Mouse (Mus musculus) frontal cortex, postnatal 25 days (tissue): ENCODE measurements around the gene Cd101.

ENCODE experiments used
- DNase-seq, 2 experiments: peaks; one replicate each; pipeline ENCODE4 v3.0.0; 2022; ENCODE audit warnings: low spot score in 2 of 2

Cd101 gene

GRCm38 (mm10) chr3:101003575-101004356 is 25.6 kb downstream of the Cd101 start:
- no peak for DNase-seq

GRCm38 (mm10) chr3:100999732-101000131 is 29.6 kb downstream of the Cd101 start:
- DNase-seq, result no peak

DNA sequence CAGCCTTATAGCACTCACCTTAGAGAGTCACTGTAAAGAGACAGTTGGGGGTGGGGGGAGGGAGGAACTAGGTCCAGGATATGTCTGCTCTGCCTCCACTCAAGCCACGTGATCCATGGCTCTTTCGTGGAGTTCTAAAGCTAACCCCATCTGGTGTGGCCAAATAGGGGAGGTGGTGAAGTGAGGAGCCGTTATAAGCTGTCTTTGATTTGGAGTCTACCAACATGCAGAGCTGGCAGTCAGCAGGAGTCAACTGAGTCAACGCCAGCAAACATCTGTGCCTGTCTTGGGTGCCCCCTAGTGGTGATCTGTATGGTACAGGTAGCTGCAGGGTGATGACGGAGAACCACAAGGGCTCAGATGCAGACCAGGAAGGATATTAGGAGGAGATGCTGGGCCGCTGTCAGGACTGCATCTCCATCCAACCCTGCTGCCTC is 30.4 kb downstream of the Cd101 start:
- peak; percentile 29 to 58 for DNase-seq

DNA sequence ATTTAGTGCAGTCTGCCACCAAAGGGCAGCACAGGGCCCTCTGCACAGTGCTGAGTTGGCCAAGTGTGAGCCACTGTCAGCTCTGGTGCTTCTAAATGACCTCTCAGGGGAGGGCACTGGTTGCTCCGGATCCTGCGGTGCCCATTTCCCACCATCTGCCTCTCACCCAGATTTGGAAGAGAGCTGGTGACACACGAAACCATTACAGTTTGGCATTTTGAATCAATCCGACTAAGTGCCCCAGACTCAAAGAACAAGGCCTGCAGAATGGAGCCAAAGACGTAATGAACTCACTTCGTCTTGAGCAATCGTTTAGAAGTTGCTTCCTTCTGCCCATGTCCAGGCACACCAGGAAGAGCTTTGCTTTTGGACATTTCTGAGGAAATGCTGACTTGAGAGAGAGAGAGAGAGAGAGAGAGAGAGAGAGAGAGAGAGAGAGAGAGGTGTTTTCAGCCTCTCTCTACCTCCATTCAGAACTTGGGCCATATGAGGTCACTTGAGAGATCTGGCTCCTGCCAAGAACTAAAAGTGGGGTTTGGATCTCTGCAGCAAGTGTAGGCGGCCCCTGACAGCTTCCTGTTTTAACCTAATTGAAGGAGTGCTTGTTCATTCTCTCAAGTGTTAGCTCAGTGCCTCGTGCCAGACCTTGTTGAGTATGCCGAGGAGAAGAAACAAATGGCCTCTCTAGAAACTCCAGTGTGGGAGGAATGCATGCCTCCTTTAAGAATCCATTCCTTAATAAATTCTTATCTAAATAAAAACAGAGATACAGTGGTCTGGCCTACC is 31.4 kb downstream of the Cd101 start:
- no peak for DNase-seq

DNA sequence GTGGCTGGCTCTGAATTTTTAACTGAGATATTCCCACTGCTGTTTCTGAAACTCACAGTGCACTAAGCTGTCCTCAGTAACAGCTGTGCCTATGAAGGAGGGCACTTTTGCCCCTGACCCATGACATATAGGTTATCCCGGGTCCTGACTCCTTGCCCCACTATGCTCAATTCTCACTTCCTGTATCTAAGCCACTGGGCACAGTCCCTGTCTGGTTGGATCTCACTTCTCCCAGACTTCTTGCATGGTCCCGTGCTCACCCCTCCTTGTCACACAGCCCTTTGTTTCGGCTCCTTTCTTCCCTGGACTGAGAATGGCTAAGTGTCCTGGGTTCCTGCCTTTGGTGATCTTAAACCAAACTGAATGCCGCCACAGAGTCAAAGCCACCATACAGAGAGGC is 35.1 kb downstream of the Cd101 start:
- DNase-seq, result no peak

DNA sequence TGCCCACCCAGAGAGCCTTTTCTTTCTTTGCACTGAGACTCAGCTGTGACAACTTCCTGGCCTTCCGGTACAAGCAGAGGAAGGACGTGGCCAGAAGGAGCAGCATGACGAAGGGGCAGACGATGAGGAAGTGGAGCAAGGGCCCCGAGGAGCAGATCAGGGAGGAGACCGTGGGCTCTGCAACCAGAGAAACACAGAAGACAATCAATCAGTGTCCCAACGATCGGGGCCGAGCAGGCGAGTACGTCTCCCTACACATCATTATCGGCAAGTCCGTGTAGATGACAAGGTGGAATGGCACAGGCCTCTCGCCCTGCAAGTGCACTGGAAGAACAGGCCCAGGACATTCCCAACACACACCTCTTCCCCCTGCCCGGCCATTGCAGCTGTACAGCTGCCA is 35.6 kb downstream of the Cd101 start:
- DNase-seq, result no peak

- no peak for DNase-seq
Observed at GRCm38 (mm10) chr3:100993158-100993557, 36.2 kb downstream of the Cd101 start.

DNA sequence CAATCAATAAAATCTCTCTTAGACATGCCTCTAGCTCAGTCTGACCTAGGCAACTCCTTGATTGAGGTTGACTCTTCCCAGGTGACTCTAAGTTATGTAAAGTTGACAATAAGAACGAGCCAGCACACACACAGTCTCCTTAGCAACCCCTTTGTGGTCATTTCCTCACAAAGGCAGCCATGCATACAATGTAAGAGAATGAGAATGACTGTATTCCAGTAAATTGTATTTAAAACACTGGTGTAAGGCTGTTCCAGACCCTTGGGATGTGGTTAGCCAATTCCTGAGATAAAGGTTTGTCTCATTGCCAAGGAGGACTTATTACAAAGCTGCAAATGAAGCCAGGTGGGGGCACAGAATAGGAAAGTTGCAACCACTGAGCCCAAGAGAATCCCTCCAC is 39.1 kb downstream of the Cd101 start:
- DNase-seq, result no peak

DNA sequence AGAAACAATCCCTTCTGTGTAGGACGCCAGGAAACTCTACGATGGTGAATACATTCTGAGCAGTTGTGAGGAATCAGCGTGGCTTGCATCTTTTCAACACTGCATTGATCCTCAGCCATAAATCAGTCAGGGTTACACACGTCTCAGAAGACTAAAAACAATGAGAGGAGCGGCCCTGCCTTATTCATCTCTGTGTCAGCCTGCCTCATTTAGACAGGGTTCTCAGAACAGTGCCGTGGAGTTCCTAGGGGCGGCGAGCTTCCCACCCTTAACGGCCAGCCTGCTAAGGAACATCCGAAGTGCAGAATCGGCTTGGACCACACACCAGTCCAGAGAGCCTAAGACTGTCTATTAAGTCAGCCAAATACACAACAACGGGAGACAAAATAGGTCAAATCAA is 39.9 kb downstream of the Cd101 start:
- DNase-seq, result no peak

DNA sequence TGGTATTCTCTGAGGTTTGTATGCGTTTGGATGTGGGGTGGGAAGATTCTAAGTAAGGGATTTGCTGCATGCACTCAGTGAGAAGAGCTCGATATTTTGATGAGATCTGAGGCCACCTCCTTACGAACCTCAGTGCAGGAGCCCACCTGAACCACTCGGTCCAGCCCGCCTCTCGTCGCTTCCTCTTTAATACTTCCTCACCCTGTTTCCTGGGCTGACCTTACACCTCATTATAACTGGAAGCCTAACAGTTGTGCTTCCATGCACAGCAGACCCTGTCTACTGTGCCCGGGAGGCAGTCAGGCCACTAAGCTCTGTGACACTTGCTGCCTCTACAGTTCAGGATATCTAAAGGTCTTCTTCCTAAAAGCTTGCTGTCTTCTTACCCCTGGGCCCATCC is 50.1 kb downstream of the Cd101 start:
- no peak for DNase-seq

- no peak for DNase-seq
Observed at GRCm38 (mm10) chr3:100973906-100974305, 55.5 kb downstream of the Cd101 start.

GRCm38 (mm10) chr3:100969176-100969917 is 60.0 kb downstream of the Cd101 start, which contains the start of gene Ttf2:
Gene Ttf2 (minus strand): TSS chr3:100969663.
- peak; percentile 81 to 85 for DNase-seq

DNA sequence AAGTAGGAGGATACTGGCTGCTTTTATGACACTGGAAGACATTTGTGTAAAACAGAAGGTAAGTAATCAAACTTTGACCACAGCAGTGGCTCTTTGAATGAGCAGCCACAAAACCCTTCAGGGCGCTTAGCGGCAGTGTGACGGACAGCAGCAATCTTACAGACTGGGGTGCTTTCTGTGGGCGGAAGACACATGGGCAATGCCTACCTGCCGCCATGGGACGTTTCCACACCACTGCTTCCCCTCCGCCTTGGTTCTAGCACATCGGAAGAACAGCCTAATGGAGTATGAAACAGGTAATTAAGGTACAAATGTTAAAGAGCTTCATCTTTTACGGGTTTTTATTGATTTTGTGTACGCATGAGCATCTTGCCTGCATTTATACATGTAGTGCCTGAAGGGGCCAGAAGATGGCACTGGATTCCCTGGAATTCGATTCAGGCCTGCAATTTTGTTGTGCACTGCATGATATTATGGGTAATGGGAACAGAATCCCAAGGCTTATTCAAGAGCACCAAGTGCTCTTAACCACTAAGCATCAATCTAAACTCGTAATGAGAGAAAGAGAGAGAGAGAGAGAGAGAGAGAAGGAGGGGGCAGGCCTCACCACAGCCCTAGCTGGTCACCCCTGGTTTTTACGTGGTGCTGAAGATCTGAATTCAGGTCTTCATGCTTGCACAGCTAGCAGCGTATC is 65.4 kb downstream of the Cd101 start:
- peak; percentile 28 to 47 for DNase-seq

DNA sequence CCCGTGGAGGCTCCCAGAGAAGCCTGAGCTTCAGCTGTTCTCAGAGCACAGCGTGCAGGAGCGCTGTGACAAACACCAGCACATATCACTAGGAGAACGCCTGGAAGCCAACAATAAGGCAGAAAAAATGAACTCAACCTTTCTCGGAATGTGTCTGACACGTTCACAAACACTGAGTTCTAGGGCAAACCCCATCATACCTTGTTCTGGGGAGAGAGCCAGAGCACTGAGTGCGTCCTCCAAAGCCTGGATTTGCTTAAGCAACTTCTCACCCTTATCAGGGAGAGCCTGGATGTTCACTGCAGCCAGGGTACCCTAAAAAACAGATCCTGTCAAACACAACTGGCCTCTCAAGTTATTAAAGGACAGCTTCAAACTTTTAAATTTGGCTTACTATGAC is 67.9 kb downstream of the Cd101 start:
- no peak for DNase-seq

GRCm38 (mm10) chr3:100961007-100961406 is 68.3 kb downstream of the Cd101 start:
- no peak for DNase-seq

- DNase-seq, result no peak
Observed at GRCm38 (mm10) chr3:100954616-100955015, 74.7 kb downstream of the Cd101 start.

DNA sequence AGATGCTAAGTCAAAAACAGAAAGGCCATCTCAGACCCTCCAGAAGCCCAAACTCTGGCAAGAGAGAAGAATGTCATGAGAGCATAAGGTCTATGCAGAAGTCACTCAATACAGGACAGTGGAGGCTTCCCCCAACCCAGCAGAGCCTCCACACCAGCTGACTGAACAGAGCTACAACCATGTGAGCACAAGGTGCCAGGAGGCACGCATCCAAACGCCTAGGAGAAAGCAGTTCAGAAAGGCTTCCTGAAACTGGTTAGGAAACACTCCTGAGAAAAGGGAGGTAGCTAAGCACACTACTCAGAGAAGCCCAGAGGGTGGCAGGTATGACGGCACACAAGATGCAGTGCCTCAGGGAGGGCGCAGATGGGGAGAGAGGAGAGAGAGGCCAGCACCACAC is 77.8 kb downstream of the Cd101 start:
- no peak for DNase-seq

- no peak for DNase-seq
Observed at GRCm38 (mm10) chr3:100947286-100947685, 82.1 kb downstream of the Cd101 start.
